Mouse (Mus musculus): Measurements from ENCODE around the gene Cyp2d11. TPM values are rescaled to one million over a fixed set of nuclear protein-coding genes. Genes with fewer than 3 reads are reported as not detected.
"Not testable (repeated sequence)": the region's sequence is repeated elsewhere in the genome, so short reads cannot be mapped to it uniquely, and the experiment has no call there.

Gene Cyp2d11
- total RNA-seq (2014; fragmentation: Nextera tagmentation) (not detected in 2 replicates), total RNA-seq (2017) (not detected in 2 replicates)

DNA sequence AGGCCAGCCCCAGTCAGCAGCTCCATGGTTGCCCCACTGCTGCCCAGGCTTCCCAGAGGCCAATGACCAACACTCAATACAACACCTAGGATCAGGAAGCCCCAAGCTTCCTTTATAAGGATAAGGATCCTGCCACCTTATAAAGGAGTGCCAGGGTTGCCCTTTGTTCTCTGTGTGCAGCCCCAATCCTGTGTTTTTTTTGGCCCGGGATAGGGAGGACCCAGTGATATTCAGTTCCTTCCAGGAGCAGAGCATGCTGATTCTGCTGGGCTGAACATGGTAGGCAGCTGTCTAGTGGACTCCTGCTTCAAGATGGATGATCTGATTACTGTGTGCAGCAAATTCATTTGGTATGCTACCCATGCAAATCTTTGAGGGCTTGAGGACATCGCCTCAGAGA, at the start of gene Cyp2d11:
Gene Cyp2d11 (minus strand): TSS at position 101 of the 400 bp plus-strand sequence.
- not testable (repeated sequence) for ATAC-seq (replicated peaks; ENCODE audit: poor library complexity, severe bottlenecking)

GRCm38 (mm10) chr15:82437975-82438617, 44.3 kb upstream of the Cyp2d11 start:
- no peak for ATAC-seq (replicated peaks; ENCODE audit: poor library complexity, severe bottlenecking)

DNA sequence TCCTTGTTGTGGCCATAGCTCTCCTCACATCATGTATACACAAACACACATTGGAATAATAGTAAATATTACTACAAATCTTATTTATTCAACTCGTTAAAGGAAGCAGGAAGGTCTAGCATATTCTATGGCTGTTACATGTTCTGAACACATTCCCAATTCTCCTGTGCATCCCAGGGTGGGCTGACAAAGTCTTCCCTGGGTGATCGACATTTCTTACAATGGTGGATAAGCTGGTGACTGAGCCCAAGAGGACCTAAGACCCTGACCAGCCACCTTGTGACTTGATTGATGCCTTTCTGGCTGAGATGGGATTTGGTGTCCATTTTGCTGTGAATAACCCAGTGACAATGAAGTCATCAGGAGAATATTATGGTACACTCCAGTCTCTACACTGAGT, 41.8 kb upstream of the Cyp2d11 start:
- ATAC-seq (replicated peaks; ENCODE audit: poor library complexity, severe bottlenecking) = no peak

- no peak for ATAC-seq (replicated peaks; ENCODE audit: poor library complexity, severe bottlenecking)
Measured at GRCm38 (mm10) chr15:82435011-82435410, 41.2 kb upstream of the Cyp2d11 start.

DNA sequence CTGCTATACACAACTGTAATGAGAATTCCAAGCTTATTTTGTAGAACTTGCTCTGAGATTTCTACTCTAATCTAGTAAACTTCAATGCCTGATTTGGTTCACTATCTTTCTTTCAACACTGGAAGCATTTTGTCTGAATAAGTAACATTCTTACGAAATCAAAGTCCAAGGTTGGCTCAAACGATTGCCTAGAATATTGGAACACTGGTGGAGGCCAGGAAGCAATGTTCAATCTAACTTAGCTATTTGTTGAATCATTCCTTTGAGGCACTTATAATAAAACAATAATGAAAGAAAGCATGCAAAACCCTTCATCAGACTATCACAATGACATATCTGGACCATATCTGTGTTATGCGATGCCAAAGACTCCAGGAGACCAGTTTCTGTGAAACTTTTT, 40.7 kb upstream of the Cyp2d11 start:
- ATAC-seq (replicated peaks; ENCODE audit: poor library complexity, severe bottlenecking) = no peak

GRCm38 (mm10) chr15:82433621-82434020, 39.8 kb upstream of the Cyp2d11 start:
- no peak for ATAC-seq (replicated peaks; ENCODE audit: poor library complexity, severe bottlenecking)

GRCm38 (mm10) chr15:82433137-82433536, 39.3 kb upstream of the Cyp2d11 start, which contains the start of gene Cyp2d9:
Gene Cyp2d9 (plus strand): TSS chr15:82433437.
- no peak for ATAC-seq (replicated peaks; ENCODE audit: poor library complexity, severe bottlenecking)

DNA sequence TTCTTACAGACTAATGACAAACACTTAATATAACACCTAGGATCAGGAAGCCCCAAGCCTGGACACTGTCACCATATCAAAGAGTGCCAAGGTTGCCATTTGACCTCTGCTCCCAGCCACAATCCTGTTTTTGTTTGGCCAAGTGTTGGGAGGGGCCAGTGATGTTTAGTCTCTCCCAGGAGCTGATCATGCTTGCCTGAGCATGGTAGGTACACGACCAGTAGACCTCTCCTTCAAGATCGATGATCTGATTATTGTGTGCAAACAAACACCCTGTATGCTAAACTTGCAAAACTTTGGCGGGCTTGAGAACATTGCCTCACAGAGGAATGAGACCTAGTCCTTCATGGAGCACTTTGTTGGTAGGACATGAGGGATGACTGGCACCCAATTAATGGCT, 29.6 kb upstream of the Cyp2d11 start:
- no peak for ATAC-seq (replicated peaks; ENCODE audit: poor library complexity, severe bottlenecking)

- no peak for ATAC-seq (replicated peaks; ENCODE audit: poor library complexity, severe bottlenecking)
Measured at GRCm38 (mm10) chr15:82422935-82423334, 29.1 kb upstream of the Cyp2d11 start.

DNA sequence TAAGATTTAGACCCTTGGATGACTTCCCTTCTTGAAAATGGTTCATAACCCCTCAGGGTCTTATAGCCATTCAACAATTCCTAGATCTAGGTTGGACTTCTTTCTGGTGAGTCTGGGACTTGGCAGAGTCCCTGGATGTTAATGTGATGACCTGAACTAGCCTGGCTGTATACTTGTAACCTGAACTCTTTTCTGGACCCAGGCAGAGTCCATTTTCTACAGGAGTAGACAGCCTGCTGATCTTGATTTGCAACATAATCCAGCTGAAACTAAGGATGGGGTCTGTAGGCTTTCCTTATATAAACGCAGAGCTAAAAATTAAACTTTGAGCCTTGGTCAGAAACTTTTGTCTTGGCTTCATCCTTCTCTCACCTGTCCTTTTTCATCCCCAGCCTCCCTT, 24.8 kb upstream of the Cyp2d11 start:
- no peak for ATAC-seq (replicated peaks; ENCODE audit: poor library complexity, severe bottlenecking)

- peak; percentile 94 for ATAC-seq (replicated peaks; ENCODE audit: poor library complexity, severe bottlenecking)
Measured at GRCm38 (mm10) chr15:82416797-82417789, 23.3 kb upstream of the Cyp2d11 start.

- no peak for ATAC-seq (replicated peaks; ENCODE audit: poor library complexity, severe bottlenecking)
Measured at GRCm38 (mm10) chr15:82407536-82407935, 13.7 kb upstream of the Cyp2d11 start.

GRCm38 (mm10) chr15:82406981-82407380, 13.2 kb upstream of the Cyp2d11 start, which contains the start of gene Cyp2d10:
Gene Cyp2d10 (minus strand): TSS chr15:82407195.
- ATAC-seq (replicated peaks; ENCODE audit: poor library complexity, severe bottlenecking) = no peak

DNA sequence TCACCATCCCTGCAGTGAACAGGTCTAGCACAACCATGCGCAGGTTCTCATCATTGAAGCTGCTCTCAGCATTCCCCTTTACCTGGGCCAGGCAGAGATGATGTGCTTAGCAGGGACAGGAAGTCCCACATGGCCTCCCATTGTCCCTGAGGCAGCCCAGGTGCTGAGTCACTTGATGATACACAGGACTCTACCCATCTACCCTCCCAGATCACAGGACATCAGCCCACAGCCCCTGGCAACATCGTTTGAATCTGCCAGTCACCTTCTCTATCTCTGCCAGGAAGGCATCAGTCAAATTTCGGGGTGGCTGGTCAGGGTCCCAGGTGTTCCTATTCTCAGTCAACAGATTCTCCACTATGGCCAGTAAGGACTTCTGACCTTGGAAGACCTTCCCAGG, 10.3 kb upstream of the Cyp2d11 start:
- no peak for ATAC-seq (replicated peaks; ENCODE audit: poor library complexity, severe bottlenecking)

DNA sequence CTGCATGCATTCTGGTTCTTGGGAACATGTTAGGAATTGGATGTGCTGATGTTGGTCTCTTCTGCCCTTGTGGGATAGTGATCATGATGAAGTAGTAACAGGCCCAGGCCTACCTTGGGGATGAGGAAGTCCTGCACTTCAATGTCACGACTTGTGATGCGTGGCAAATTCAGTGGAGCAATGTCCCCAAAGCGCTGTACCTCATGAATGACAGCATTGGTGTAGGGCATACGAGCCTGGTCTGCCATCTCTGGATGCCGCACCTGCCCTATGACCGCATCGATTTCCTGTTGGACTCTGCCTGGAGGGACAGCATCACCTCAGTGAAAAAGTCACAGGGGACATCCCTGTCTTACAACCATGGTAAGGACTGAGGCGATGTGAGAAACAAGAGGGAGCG, 9.8 kb upstream of the Cyp2d11 start:
- ATAC-seq (replicated peaks; ENCODE audit: poor library complexity, severe bottlenecking) = no peak

DNA sequence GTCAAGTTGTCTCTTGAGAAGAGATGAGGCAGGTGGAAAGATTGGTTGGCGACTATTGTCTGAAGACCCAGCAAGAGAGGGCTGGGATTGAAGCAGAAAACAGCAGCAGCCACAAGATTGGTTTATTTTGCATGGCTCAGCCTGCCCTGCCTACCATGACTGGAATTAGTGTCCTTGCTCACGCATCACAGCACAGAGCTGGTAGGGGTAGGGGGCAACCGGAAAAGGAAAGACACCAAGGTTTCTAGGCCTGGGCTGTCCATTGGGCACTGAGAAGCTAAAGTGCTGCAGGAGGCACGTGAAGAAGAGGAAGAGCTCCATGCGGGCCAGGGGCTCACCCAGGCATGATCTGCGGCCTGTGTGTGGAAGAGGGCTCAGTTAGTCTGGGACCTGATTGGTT, 8.9 kb upstream of the Cyp2d11 start:
- no peak for ATAC-seq (replicated peaks; ENCODE audit: poor library complexity, severe bottlenecking)

GRCm38 (mm10) chr15:82402106-82402505, 8.3 kb upstream of the Cyp2d11 start:
- ATAC-seq (replicated peaks; ENCODE audit: poor library complexity, severe bottlenecking) = no peak

DNA sequence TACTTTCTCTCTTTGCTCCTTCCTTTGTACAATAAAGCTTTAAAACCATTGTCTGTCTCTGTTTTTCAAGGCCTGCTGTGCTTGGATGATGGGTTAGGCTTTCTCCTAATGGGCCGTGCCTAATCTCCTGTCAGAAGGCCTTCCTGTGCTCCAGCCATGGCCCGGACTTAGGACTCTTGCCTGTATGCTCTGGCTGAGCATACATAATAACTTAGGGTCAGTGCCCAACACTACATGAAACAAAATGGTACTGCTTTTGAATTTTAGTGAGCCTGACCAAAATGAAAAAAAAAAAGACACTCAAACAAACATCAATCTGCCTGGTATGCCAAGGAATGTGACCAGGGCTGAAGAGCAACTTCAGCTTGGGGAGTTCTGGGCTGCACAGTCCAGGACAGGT, 7.7 kb upstream of the Cyp2d11 start:
- no peak for ATAC-seq (replicated peaks; ENCODE audit: poor library complexity, severe bottlenecking)

GRCm38 (mm10) chr15:82395955-82396354, 2.1 kb upstream of the Cyp2d11 start:
- ATAC-seq (replicated peaks; ENCODE audit: poor library complexity, severe bottlenecking) = not testable (repeated sequence)

- ATAC-seq (replicated peaks; ENCODE audit: poor library complexity, severe bottlenecking) = not testable (repeated sequence)
Measured at GRCm38 (mm10) chr15:82389916-82390315, 3.9 kb downstream of the Cyp2d11 start.

GRCm38 (mm10) chr15:82385729-82386128, 8.1 kb downstream of the Cyp2d11 start:
- ATAC-seq (replicated peaks; ENCODE audit: poor library complexity, severe bottlenecking) = no peak

Data from granulocyte monocyte progenitor cell, adult 5-6 weeks (primary cell).